20 mouse cellular contexts compared by ENCODE assay signal in the genomic region with DNA sequence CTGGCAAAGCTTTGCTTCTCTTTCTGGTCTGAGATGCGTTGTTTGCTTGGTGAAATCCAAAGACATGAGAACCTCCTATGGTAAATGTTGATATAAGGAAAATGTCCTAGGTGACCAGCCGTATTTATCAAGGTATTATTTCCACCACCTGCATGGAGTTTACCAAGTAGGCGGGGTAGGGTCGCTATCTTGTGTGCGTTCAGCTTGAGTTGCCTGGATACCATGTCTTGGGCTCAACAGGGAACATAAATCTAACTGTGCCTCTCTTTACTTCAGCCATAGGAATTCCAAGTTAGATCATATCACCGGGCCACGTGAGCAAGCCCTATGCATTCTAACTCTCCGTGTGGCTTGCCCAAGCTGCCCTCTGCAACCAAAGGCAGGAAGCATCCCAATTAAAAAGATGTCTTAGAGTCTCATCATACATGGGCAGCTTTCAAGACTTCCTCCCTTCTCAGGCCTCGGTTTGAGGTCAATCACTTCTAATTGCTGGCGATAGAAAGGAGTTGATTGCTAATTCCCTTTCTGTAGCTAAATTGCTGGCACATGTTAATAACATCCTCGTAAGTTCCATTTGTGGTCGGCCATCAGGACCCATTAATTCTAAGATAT. TPM values are rescaled to one million over a fixed set of nuclear protein-coding genes. Genes with fewer than 3 reads are reported as not detected.
DNase-seq lines count a peak whose midpoint lies in the region; ATAC-seq and TF ChIP-seq lines count a peak whose summit lies in the region.
"Had no signal": no experiment of that assay in that cellular context is flagged by ENCODE, and none has a peak within 500 bp of the region (broad histone marks: within the 10 kb centered on the region; RNA-seq: fewer than 3 reads in every experiment).

No protein-coding gene starts in this region.

- no peak overlapping the region for H3K9ac ChIP-seq in lung, embryonic 16.5 days (ENCODE audit: low read length)
- H3K9ac ChIP-seq in intestine, embryonic 15.5 days, result no peak overlapping the region
- no peak overlapping the region for H3K9ac ChIP-seq in stomach, postnatal 0 days (ENCODE audit: low read length)
- H3K9ac ChIP-seq: embryonic facial prominence, embryonic 13.5 days; forebrain, embryonic 13.5 days; heart, embryonic 13.5 days; hindbrain, embryonic 15.5 days had no signal

- no peak overlapping the region for H3K27ac ChIP-seq in lung, embryonic 16.5 days (ENCODE audit: low read length)
- no peak overlapping the region for H3K27ac ChIP-seq in intestine, embryonic 15.5 days
- H3K27ac ChIP-seq in stomach, postnatal 0 days (replicated peaks), result peak overlapping the region; percentile 70
- H3K27ac ChIP-seq: embryonic facial prominence, embryonic 13.5 days; forebrain, embryonic 13.5 days; gastrocnemius, adult 2 months; heart, embryonic 13.5 days; hindbrain, embryonic 15.5 days had no signal

- no peaks in the 10 kb centered on the region for H3K36me3 ChIP-seq in lung, embryonic 16.5 days (ENCODE audit: control insufficient read depth, insufficient read depth, low read length)
- H3K36me3 ChIP-seq in intestine, embryonic 15.5 days, result no peaks in the 10 kb centered on the region
- H3K36me3 ChIP-seq in stomach, postnatal 0 days (ENCODE audit: control insufficient read depth, insufficient read depth, low read length), result no peaks in the 10 kb centered on the region
- H3K36me3 ChIP-seq: embryonic facial prominence, embryonic 13.5 days; heart, embryonic 13.5 days; hindbrain, embryonic 15.5 days had no signal

- WGBS in lung, embryonic 16.5 days, result 60% methylated on average over 12 of the region's 12 CpGs
- 58% methylated on average over 12 of the region's 12 CpGs for WGBS in intestine, embryonic 15.5 days
- WGBS in stomach, postnatal 0 days, result 47% methylated on average over 12 of the region's 12 CpGs

- no peak overlapping the region for H3K4me2 ChIP-seq in lung, embryonic 16.5 days (ENCODE audit: low read depth, low read length)
- H3K4me2 ChIP-seq in intestine, embryonic 15.5 days (replicated peaks), result no peak overlapping the region
- H3K4me2 ChIP-seq in stomach, postnatal 0 days (replicated peaks; ENCODE audit: low read depth), result no peak overlapping the region
- H3K4me2 ChIP-seq: embryonic facial prominence, embryonic 13.5 days; forebrain, embryonic 13.5 days; heart, embryonic 13.5 days; hindbrain, embryonic 15.5 days had no signal

- DNase-seq in lung, postnatal 25 days (ENCODE audit: low spot score), result no peak
- DNase-seq in retina, postnatal 1 day, result peak; percentile 62
- peak; percentile 80 for DNase-seq in stomach, postnatal 0 days (ENCODE audit: low spot score)
- DNase-seq in cerebellum, adult 18-20 months, result no peak
- DNase-seq: adrenal gland, adult 2 months; adrenal gland, postnatal 25 days; cerebellum, adult 9-10 months; cerebellum, postnatal 36 days; gastrocnemius, adult 2 months; gastrocnemius, postnatal 36 days; heart, adult 11 months; heart, postnatal 36 days had no signal

- H3K27me3 ChIP-seq in lung, embryonic 16.5 days (ENCODE audit: control insufficient read depth, insufficient read depth, low read depth, low read length), result no peaks in the 10 kb centered on the region
- no peaks in the 10 kb centered on the region for H3K27me3 ChIP-seq in intestine, embryonic 15.5 days (replicated peaks)
- no peaks in the 10 kb centered on the region for H3K27me3 ChIP-seq in stomach, postnatal 0 days (ENCODE audit: control insufficient read depth, insufficient read depth, low read length)
- H3K27me3 ChIP-seq: CH12.LX; forebrain, embryonic 13.5 days; hindbrain, embryonic 15.5 days had no signal

- TF ChIP-seq EP300 in stomach, postnatal 0 days (optimal IDR thresholded peaks at IDR 0.05), result no peak

- peaks cover 7% of the 10 kb centered on the region; the same call in 1 of the 2 replicates for H3K4me1 ChIP-seq in lung, embryonic 16.5 days (replicated peaks; ENCODE audit: control insufficient read depth, insufficient read depth, low read length)
- no peaks in the 10 kb centered on the region for H3K4me1 ChIP-seq in intestine, embryonic 15.5 days (replicated peaks)
- H3K4me1 ChIP-seq in stomach, postnatal 0 days (replicated peaks; ENCODE audit: control insufficient read depth, insufficient read depth), result no peaks in the 10 kb centered on the region
- H3K4me1 ChIP-seq: hindbrain, embryonic 15.5 days had no signal

- H3K9me3 ChIP-seq in lung, embryonic 16.5 days (ENCODE audit: control insufficient read depth, low read length), result no peaks in the 10 kb centered on the region
- no peaks in the 10 kb centered on the region for H3K9me3 ChIP-seq in intestine, embryonic 15.5 days
- no peaks in the 10 kb centered on the region for H3K9me3 ChIP-seq in stomach, postnatal 0 days (ENCODE audit: control insufficient read depth, low read length)
- H3K9me3 ChIP-seq: embryonic facial prominence, embryonic 13.5 days; forebrain, embryonic 13.5 days; heart, embryonic 13.5 days; hindbrain, embryonic 15.5 days had no signal

- peak; percentile 32; the same call in 1 of the 2 replicates for ATAC-seq in lung, embryonic 16.5 days (ENCODE audit: low read depth)
- ATAC-seq in intestine, embryonic 15.5 days, result peak; percentile 39; the same call in 1 of the 2 replicates
- ATAC-seq in stomach, postnatal 0 days (ENCODE audit: low FRiP score, low TSS enrichment), result peak; percentile 91
- ATAC-seq in erythroid progenitor cell, adult 5-6 weeks (replicated peaks; ENCODE audit: low FRiP score, poor library complexity, severe bottlenecking), result no peak
- ATAC-seq: forebrain, embryonic 13.5 days had no signal

- no peak overlapping the region for H3K4me3 ChIP-seq in lung, embryonic 16.5 days (ENCODE audit: low read length)
- H3K4me3 ChIP-seq in intestine, embryonic 15.5 days (replicated peaks), result no peak overlapping the region
- H3K4me3 ChIP-seq in stomach, postnatal 0 days (ENCODE audit: low read depth, low read length), result no peak overlapping the region
- H3K4me3 ChIP-seq: embryonic facial prominence, embryonic 13.5 days; forebrain, embryonic 13.5 days; gastrocnemius, adult 2 months; heart, embryonic 13.5 days; hindbrain, embryonic 15.5 days had no signal

- TF ChIP-seq CTCF in stomach, postnatal 0 days (IDR thresholded peaks at IDR 0.05; ENCODE audit: low read depth), result no peak

RNA-seq across cellular contexts. Expression of a gene that starts 57.4 kb away (rescaled TPM):
- polyA plus RNA-seq in lung, embryonic 16.5 days (2015; fragmentation: Nextera tagmentation; extraction: Ambion mirVana), result 9.9 and 12.5 TPM in 2 replicates
- polyA plus RNA-seq in intestine, embryonic 15.5 days (2015; fragmentation: Nextera tagmentation; extraction: Ambion mirVana), result 8.7 and 9.9 TPM in 2 replicates
- polyA plus RNA-seq in stomach, postnatal 0 days (2015; fragmentation: Nextera tagmentation; extraction: Ambion mirVana), result 20.9 and 24.7 TPM in 2 replicates
- 27.7 and 32.8 TPM in 2 replicates for total RNA-seq in erythroid progenitor cell, adult 5-6 weeks (2015; ENCODE audit: low replicate concordance)
- 5.9 and 8.1 TPM in 2 replicates for total RNA-seq in erythroid progenitor cell, adult 5-6 weeks (2017; ENCODE audit: low replicate concordance)

RNA-seq across cellular contexts. Expression of a gene that starts 59.2 kb away (rescaled TPM):
- polyA plus RNA-seq in lung, embryonic 16.5 days (2015; fragmentation: Nextera tagmentation; extraction: Ambion mirVana), result 88.1 and 95.2 TPM in 2 replicates
- 119 and 122 TPM in 2 replicates for polyA plus RNA-seq in intestine, embryonic 15.5 days (2015; fragmentation: Nextera tagmentation; extraction: Ambion mirVana)
- polyA plus RNA-seq in stomach, postnatal 0 days (2015; fragmentation: Nextera tagmentation; extraction: Ambion mirVana), result 411 and 426 TPM in 2 replicates
- total RNA-seq in erythroid progenitor cell, adult 5-6 weeks (2015; ENCODE audit: low replicate concordance), result 15.1 and 22.2 TPM in 2 replicates
- 15.9 and 24.0 TPM in 2 replicates for total RNA-seq in erythroid progenitor cell, adult 5-6 weeks (2017; ENCODE audit: low replicate concordance)

Comparison
In these comparisons a context has a peak if more than half of its experiments do, and no peak if none do; other contexts are left out.
1. DNase-seq: peak in retina, postnatal 1 day (single experiment) and stomach, postnatal 0 days (single experiment); none in lung, postnatal 25 days (single experiment) and cerebellum, adult 18-20 months (0 of 2).